ENCODE assay signal across 8 mouse cellular contexts in the genomic region with DNA sequence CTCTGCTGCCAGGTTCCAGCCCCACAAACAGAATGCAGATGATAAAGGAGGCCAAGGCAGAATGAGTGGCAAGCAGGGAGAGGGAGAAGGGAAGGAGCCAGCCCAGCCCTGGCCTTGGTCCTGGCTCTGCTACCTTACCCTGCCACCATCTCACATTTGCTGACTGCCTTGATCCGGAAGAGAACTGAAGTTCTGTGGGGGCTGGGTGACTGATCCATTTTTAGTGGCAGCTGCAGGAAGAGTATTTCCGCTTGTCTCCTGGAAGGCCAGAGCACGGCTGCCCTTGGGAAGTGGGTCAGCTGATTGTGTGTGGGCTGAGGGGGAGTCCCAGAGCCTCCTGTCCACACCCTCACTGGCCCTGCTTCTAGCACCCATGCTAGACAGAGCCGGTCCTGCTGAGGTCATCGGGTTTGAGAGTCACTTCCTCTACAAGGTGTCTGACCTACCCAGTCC. TPM values are rescaled to one million over a fixed set of nuclear protein-coding genes. Genes with fewer than 3 reads are reported as not detected.
DNase-seq lines count a peak whose midpoint lies in the region; ATAC-seq and TF ChIP-seq lines count a peak whose summit lies in the region.

No protein-coding gene starts in this region.

- TF ChIP-seq CTCF in small intestine, adult 2 months (IDR thresholded peaks at IDR 0.05; ENCODE audit: extremely low read depth, insufficient read length, insufficient replicate concordance, low read depth, low read length): no peak

- DNase-seq in 3T3-L1 (ENCODE audit: low read depth, low spot score): peak; percentile 43
- DNase-seq in ES-E14 (ENCODE audit: low read depth, low spot score): no peak
- peak; percentile 53 for DNase-seq in embryonic facial prominence, embryonic 14.5 days (ENCODE audit: low spot score)
- no peak for DNase-seq in thymus, adult 18-20 months

- in situ Hi-C loops in ES-E14 (cut with MboI; ENCODE audit: low sequenced_read_pairs in 2 of 2, unreplicated experiment in 2 of 2): no loop called here

- 66% methylated on average over 5 of the region's 5 CpGs for WGBS in embryonic facial prominence, embryonic 14.5 days
- WGBS in heart, embryonic 12.5 days: 7% methylated on average over 5 of the region's 5 CpGs
- 37% methylated on average over 5 of the region's 5 CpGs for WGBS in kidney, embryonic 16.5 days
- 33% methylated on average over 5 of the region's 5 CpGs for WGBS in lung, embryonic 15.5 days
- WGBS in small intestine, adult 2 months: 37% methylated on average over 5 of the region's 5 CpGs

- H3K4me1 ChIP-seq in ES-E14 (ENCODE audit: control insufficient read depth in 2 of 2, insufficient read depth in 2 of 2, low read length in 2 of 2, poor library complexity in 1 of 2): peaks cover 6 to 32% of the 10 kb centered on the region in 2 experiments
- no peaks in the 10 kb centered on the region; the same call in 1 of the 2 replicates for H3K4me1 ChIP-seq in embryonic facial prominence, embryonic 14.5 days (ENCODE audit: control insufficient read depth, insufficient read depth, low read length)
- peaks cover 36% of the 10 kb centered on the region for H3K4me1 ChIP-seq in heart, embryonic 12.5 days (replicated peaks)
- H3K4me1 ChIP-seq in kidney, embryonic 16.5 days (ENCODE audit: insufficient read depth, low read length): peaks cover 9% of the 10 kb centered on the region
- peaks cover 16% of the 10 kb centered on the region for H3K4me1 ChIP-seq in lung, embryonic 15.5 days
- peaks cover 11% of the 10 kb centered on the region for H3K4me1 ChIP-seq in small intestine, adult 2 months (ENCODE audit: control insufficient read depth, insufficient read depth, insufficient read length, low read length)

- H3K27ac ChIP-seq in ES-E14 (ENCODE audit: insufficient read depth, low read depth, low read length, poor library complexity, severe bottlenecking): no peak overlapping the region
- no peak overlapping the region for H3K27ac ChIP-seq in embryonic facial prominence, embryonic 14.5 days (replicated peaks; ENCODE audit: low read depth, low read length)
- peak overlapping the region; percentile 90 for H3K27ac ChIP-seq in heart, embryonic 12.5 days (ENCODE audit: poor library complexity, severe bottlenecking)
- H3K27ac ChIP-seq in kidney, embryonic 16.5 days (ENCODE audit: low read length): peak overlapping the region; percentile 27
- H3K27ac ChIP-seq in lung, embryonic 15.5 days: peak overlapping the region; percentile 54
- 0 out of 2 replicates have a peak overlapping the region, but pooled peaks have one; percentile 21 for H3K27ac ChIP-seq in small intestine, adult 2 months (ENCODE audit: insufficient read depth, low read depth, low read length)

- H3K9me3 ChIP-seq in ES-E14 (ENCODE audit: control insufficient read depth, insufficient read depth, low read depth, low read length): no peaks in the 10 kb centered on the region
- no peaks in the 10 kb centered on the region for H3K9me3 ChIP-seq in embryonic facial prominence, embryonic 14.5 days (ENCODE audit: control insufficient read depth, low read length)
- no peaks in the 10 kb centered on the region for H3K9me3 ChIP-seq in heart, embryonic 12.5 days (replicated peaks)
- H3K9me3 ChIP-seq in kidney, embryonic 16.5 days (ENCODE audit: low read length): no peaks in the 10 kb centered on the region
- H3K9me3 ChIP-seq in lung, embryonic 15.5 days: no peaks in the 10 kb centered on the region

- H3K36me3 ChIP-seq in ES-E14 (ENCODE audit: control insufficient read depth, insufficient read depth, low read length, poor library complexity, severe bottlenecking): peaks cover 22% of the 10 kb centered on the region
- peaks cover 51% of the 10 kb centered on the region for H3K36me3 ChIP-seq in embryonic facial prominence, embryonic 14.5 days (ENCODE audit: control insufficient read depth, insufficient read depth, low read length)
- H3K36me3 ChIP-seq in heart, embryonic 12.5 days: peaks cover 47% of the 10 kb centered on the region
- peaks cover 16% of the 10 kb centered on the region for H3K36me3 ChIP-seq in kidney, embryonic 16.5 days (ENCODE audit: insufficient read depth, low read length)
- H3K36me3 ChIP-seq in lung, embryonic 15.5 days: peaks cover 16% of the 10 kb centered on the region; the same call in 1 of the 2 replicates
- peaks cover 44% of the 10 kb centered on the region for H3K36me3 ChIP-seq in small intestine, adult 2 months (ENCODE audit: control insufficient read depth, insufficient read depth, low read length)

- TF ChIP-seq POLR2A in small intestine, adult 2 months (IDR thresholded peaks at IDR 0.05; ENCODE audit: low read depth, low read length): no peak

- H3K4me2 ChIP-seq in embryonic facial prominence, embryonic 14.5 days (ENCODE audit: low read depth, low read length): no peak overlapping the region
- peak overlapping the region; percentile 26 for H3K4me2 ChIP-seq in heart, embryonic 12.5 days
- H3K4me2 ChIP-seq in kidney, embryonic 16.5 days (replicated peaks; ENCODE audit: low read depth, low read length): no peak overlapping the region
- H3K4me2 ChIP-seq in lung, embryonic 15.5 days: peak overlapping the region; percentile 11; the same call in 1 of the 2 replicates

- ATAC-seq in embryonic facial prominence, embryonic 14.5 days (ENCODE audit: low read depth): peak; percentile 50; the same call in 1 of the 2 replicates
- ATAC-seq in heart, embryonic 12.5 days (ENCODE audit: insufficient number of reproducible peaks, low FRiP score): peak; percentile 69
- peak; percentile 68 for ATAC-seq in kidney, embryonic 16.5 days (ENCODE audit: low FRiP score, low TSS enrichment)
- ATAC-seq in lung, embryonic 15.5 days (ENCODE audit: borderline replicate concordance, extremely low read depth, low FRiP score, low TSS enrichment): peak; percentile 50; the same call in 1 of the 2 replicates

- no peak overlapping the region for H3K4me3 ChIP-seq in ES-E14 (ENCODE audit: insufficient read depth in 1 of 2, low read depth in 1 of 2, low read length in 2 of 2, poor library complexity in 1 of 2, severe bottlenecking in 1 of 2)
- no peak overlapping the region for H3K4me3 ChIP-seq in embryonic facial prominence, embryonic 14.5 days (ENCODE audit: low read depth, low read length)
- H3K4me3 ChIP-seq in heart, embryonic 12.5 days: no peak overlapping the region
- H3K4me3 ChIP-seq in kidney, embryonic 16.5 days (ENCODE audit: low read length): no peak overlapping the region
- no peak overlapping the region for H3K4me3 ChIP-seq in lung, embryonic 15.5 days
- H3K4me3 ChIP-seq in small intestine, adult 2 months (ENCODE audit: low read depth, low read length): no peak overlapping the region

- no peak overlapping the region for H3K9ac ChIP-seq in ES-E14 (ENCODE audit: insufficient read depth, low read depth, low read length, poor library complexity, severe bottlenecking)
- H3K9ac ChIP-seq in embryonic facial prominence, embryonic 14.5 days (ENCODE audit: low read depth, low read length): no peak overlapping the region
- peak overlapping the region; percentile 21 for H3K9ac ChIP-seq in heart, embryonic 12.5 days
- H3K9ac ChIP-seq in kidney, embryonic 16.5 days (replicated peaks; ENCODE audit: low read length): 0 out of 2 replicates have a peak overlapping the region, but pooled peaks have one; percentile 3
- no peak overlapping the region for H3K9ac ChIP-seq in lung, embryonic 15.5 days

- no peaks in the 10 kb centered on the region for H3K27me3 ChIP-seq in embryonic facial prominence, embryonic 14.5 days (replicated peaks; ENCODE audit: control insufficient read depth, insufficient read depth, low read length)
- no peaks in the 10 kb centered on the region for H3K27me3 ChIP-seq in heart, embryonic 12.5 days (replicated peaks)
- H3K27me3 ChIP-seq in kidney, embryonic 16.5 days (ENCODE audit: insufficient read depth, low read length): no peaks in the 10 kb centered on the region
- H3K27me3 ChIP-seq in lung, embryonic 15.5 days: no peaks in the 10 kb centered on the region
- H3K27me3 ChIP-seq in small intestine, adult 2 months (ENCODE audit: control insufficient read depth, insufficient read depth, low read length): no peaks in the 10 kb centered on the region

TF ChIP-seq in ES-E14, 5 proteins besides CTCF, POLR2A, EP300 and RAD21:
- TF ChIP-seq HCFC1 (IDR thresholded peaks at IDR 0.05; ENCODE audit: borderline replicate concordance, insufficient read depth, low read length) (no peak), MAFK (IDR thresholded peaks at IDR 0.05; ENCODE audit: insufficient read depth, low read depth, low read length) (0 out of 2 replicates have a peak, but pooled peaks have one; percentile 8), ZC3H11A (IDR thresholded peaks at IDR 0.05; ENCODE audit: borderline replicate concordance, low read depth, low read length) (no peak), CHD2 (IDR thresholded peaks at IDR 0.05; ENCODE audit: low read depth, low read length) (no peak)

RNA-seq across cellular contexts. Expression of gene Dnm2, which starts 38.5 kb away (rescaled TPM):
- 56.3 and 69.6 TPM in 2 replicates for total RNA-seq in ES-E14 (2012; rRNA removed)
- 65.8 and 69.3 TPM in 2 replicates for polyA plus RNA-seq in embryonic facial prominence, embryonic 14.5 days (2014; fragmentation: Nextera tagmentation; extraction: Ambion mirVana)
- 83.8 and 87.2 TPM in 2 replicates for polyA plus RNA-seq in heart, embryonic 12.5 days (2016; fragmentation: Nextera tagmentation; extraction: Ambion mirVana)
- polyA plus RNA-seq in kidney, embryonic 16.5 days (2015; fragmentation: Nextera tagmentation; extraction: Ambion mirVana): 85.7 and 92.4 TPM in 2 replicates
- 73.6 and 77.4 TPM in 2 replicates for polyA plus RNA-seq in lung, embryonic 15.5 days (2015; fragmentation: Nextera tagmentation; extraction: Ambion mirVana)
- polyA plus RNA-seq in small intestine, adult 2 months (2012; rRNA removed): 179 and 517 TPM in 2 replicates

RNA-seq across cellular contexts. Expression of gene Tmed1, which starts 46.9 kb away (rescaled TPM):
- total RNA-seq in ES-E14 (2012; rRNA removed): 133 and 191 TPM in 2 replicates
- polyA plus RNA-seq in embryonic facial prominence, embryonic 14.5 days (2014; fragmentation: Nextera tagmentation; extraction: Ambion mirVana): 103 and 115 TPM in 2 replicates
- 89.4 and 92.3 TPM in 2 replicates for polyA plus RNA-seq in heart, embryonic 12.5 days (2016; fragmentation: Nextera tagmentation; extraction: Ambion mirVana)
- 147 and 151 TPM in 2 replicates for polyA plus RNA-seq in kidney, embryonic 16.5 days (2015; fragmentation: Nextera tagmentation; extraction: Ambion mirVana)
- polyA plus RNA-seq in lung, embryonic 15.5 days (2015; fragmentation: Nextera tagmentation; extraction: Ambion mirVana): 119 and 123 TPM in 2 replicates
- 7.5 and 10.8 TPM in 2 replicates for polyA plus RNA-seq in small intestine, adult 2 months (2012; rRNA removed)

RNA-seq across cellular contexts. Expression of gene Qtrt1, which starts 51.5 kb away (rescaled TPM):
- total RNA-seq in ES-E14 (2012; rRNA removed): 62.7 and 100 TPM in 2 replicates
- polyA plus RNA-seq in embryonic facial prominence, embryonic 14.5 days (2014; fragmentation: Nextera tagmentation; extraction: Ambion mirVana): 36.9 and 49.4 TPM in 2 replicates
- 23.0 and 25.4 TPM in 2 replicates for polyA plus RNA-seq in heart, embryonic 12.5 days (2016; fragmentation: Nextera tagmentation; extraction: Ambion mirVana)
- polyA plus RNA-seq in kidney, embryonic 16.5 days (2015; fragmentation: Nextera tagmentation; extraction: Ambion mirVana): 62.8 and 64.5 TPM in 2 replicates
- polyA plus RNA-seq in lung, embryonic 15.5 days (2015; fragmentation: Nextera tagmentation; extraction: Ambion mirVana): 42.4 and 43.7 TPM in 2 replicates
- polyA plus RNA-seq in small intestine, adult 2 months (2012; rRNA removed): 30.1 and 32.8 TPM in 2 replicates

Comparison
In these comparisons a context has a peak if more than half of its experiments do, and no peak if none do; other contexts are left out.
1. DNase-seq: peak in 3T3-L1 (single experiment) and embryonic facial prominence, embryonic 14.5 days (single experiment); none in ES-E14 (single experiment) and thymus, adult 18-20 months (0 of 2).
2. H3K27ac ChIP-seq: peak in heart, embryonic 12.5 days (single experiment), kidney, embryonic 16.5 days (single experiment), lung, embryonic 15.5 days (single experiment) and small intestine, adult 2 months (single experiment); none in ES-E14 (single experiment) and embryonic facial prominence, embryonic 14.5 days (single experiment).
3. H3K9ac ChIP-seq: peak in heart, embryonic 12.5 days (single experiment) and kidney, embryonic 16.5 days (single experiment); none in ES-E14 (single experiment), embryonic facial prominence, embryonic 14.5 days (single experiment) and lung, embryonic 15.5 days (single experiment).
4. H3K4me2 ChIP-seq: peak in heart, embryonic 12.5 days (single experiment) and lung, embryonic 15.5 days (single experiment); none in embryonic facial prominence, embryonic 14.5 days (single experiment) and kidney, embryonic 16.5 days (single experiment).
5. Peak in every context shown above with its lines, with median percentiles within 50 percentile points of each other: ATAC-seq.